Mouse (Mus musculus): ENCODE data around the gene Rab8a. TPM values are rescaled to one million over a fixed set of nuclear protein-coding genes. Genes with fewer than 3 reads are reported as not detected.

Gene Rab8a
- polyA plus RNA-seq, 1 experiment: 49.0 TPM

DNA sequence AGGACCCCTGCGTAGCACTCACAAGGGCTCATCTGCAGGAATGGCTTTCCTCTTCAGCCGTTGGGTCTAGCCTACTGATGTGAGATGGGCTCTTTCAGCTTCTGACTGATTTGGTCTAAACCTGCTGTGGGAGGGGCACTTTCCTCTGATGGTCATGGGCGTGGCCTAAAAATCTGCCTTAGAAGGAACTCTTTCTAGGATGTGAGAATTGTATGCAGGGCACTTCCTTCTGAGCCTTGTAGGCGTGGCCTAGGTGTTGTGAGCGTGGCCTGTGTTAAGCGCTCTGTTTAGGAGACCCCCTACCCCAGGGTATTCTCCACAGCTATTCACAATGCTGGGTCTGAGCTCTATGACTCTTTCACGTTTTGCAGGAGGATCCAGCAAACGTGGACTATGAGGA is 37.0 kb downstream of the Rab8a start:
- no peak for DNase-seq (ENCODE audit: low read depth in 1 of 2, low spot score in 2 of 2)

DNA sequence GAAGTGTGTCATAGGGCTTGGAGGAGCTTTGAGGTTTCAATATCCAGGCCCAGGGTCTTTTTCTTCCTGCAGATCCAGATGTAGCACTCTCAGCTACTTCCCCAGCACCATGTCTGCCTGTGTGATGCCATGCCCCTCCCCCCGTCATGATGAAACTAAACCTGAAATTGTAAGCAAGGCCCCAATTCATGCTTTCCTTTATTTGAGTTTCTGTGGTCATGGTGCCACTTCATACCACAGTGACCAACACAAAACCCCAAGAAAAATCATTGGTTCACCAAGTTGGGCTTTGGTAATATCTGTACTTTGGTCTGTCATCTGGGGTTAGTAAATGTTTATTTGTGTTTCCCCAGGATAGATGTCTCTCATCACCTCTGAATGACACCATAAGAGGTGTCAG is 47.6 kb downstream of the Rab8a start:
- Histone ChIP-seq H3K4me3 (ENCODE audit: extremely low read depth, insufficient read depth, insufficient read length) (no peak overlapping the region), H3K27me3 (ENCODE audit: control insufficient read depth, insufficient read depth, low read length) (no peaks in the 10 kb centered on the region), H3K27ac (ENCODE audit: insufficient read depth, low read length) (no peak overlapping the region), H3K36me3 (ENCODE audit: control insufficient read depth, insufficient read depth, low read length) (no peaks in the 10 kb centered on the region), H3K4me1 (ENCODE audit: control insufficient read depth, insufficient read depth, insufficient read length) (peaks cover 14% of the 10 kb centered on the region; the same call in 1 of the 2 replicates)
- no peak for DNase-seq (ENCODE audit: low read depth in 1 of 2, low spot score in 2 of 2)
- WGBS: 91% methylated on average over 1 of the region's 1 CpGs
- TF ChIP-seq POLR2A (IDR thresholded peaks at IDR 0.05; ENCODE audit: low read depth, low read length): no peak
- no peak for TF ChIP-seq CTCF (IDR thresholded peaks at IDR 0.05; ENCODE audit: extremely low read depth, insufficient read depth, insufficient read length, insufficient replicate concordance)

More for the DNA sequence above, 37.0 kb downstream of the Rab8a start:
- TF ChIP-seq CTCF (IDR thresholded peaks at IDR 0.05; ENCODE audit: extremely low read depth, insufficient read depth, insufficient read length, insufficient replicate concordance) (no peak), POLR2A (IDR thresholded peaks at IDR 0.05; ENCODE audit: low read depth, low read length) (no peak)
- peaks cover 48% of the 10 kb centered on the region for H3K36me3 ChIP-seq (ENCODE audit: control insufficient read depth, insufficient read depth, low read length)
- H3K4me3 ChIP-seq (ENCODE audit: extremely low read depth, insufficient read depth, insufficient read length): no peak overlapping the region
- no peak overlapping the region for H3K27ac ChIP-seq (ENCODE audit: insufficient read depth, low read length)
- no peaks in the 10 kb centered on the region for H3K27me3 ChIP-seq (ENCODE audit: control insufficient read depth, insufficient read depth, low read length)
- 86% methylated on average over 8 of the region's 8 CpGs for whole genome bisulfite sequencing
- no peaks in the 10 kb centered on the region for H3K4me1 ChIP-seq (ENCODE audit: control insufficient read depth, insufficient read depth, insufficient read length)

DNA sequence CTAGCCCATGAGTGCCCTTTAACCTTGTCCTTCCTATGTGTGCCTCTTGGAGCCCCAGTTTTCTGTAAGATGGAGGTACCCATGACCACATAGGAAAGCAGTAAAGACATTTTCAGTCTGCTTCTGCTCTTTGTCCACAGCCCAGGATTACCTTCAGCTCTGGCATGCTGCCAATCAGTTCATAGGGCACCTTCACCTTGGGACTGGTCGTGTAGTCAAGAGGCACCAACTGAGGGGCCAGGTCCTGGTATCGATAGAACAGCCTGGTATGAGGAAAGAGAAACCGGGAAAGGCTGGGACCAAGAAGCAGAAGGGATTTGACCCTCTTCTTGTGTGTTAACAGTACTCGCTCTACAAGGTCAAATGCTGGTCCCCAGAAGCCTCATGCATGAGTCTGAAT is 49.2 kb downstream of the Rab8a start:
- DNase-seq (ENCODE audit: low read depth in 1 of 2, low spot score in 2 of 2): no peak
- no peak for TF ChIP-seq CTCF (IDR thresholded peaks at IDR 0.05; ENCODE audit: extremely low read depth, insufficient read depth, insufficient read length, insufficient replicate concordance)
- TF ChIP-seq POLR2A (IDR thresholded peaks at IDR 0.05; ENCODE audit: low read depth, low read length): no peak
- H3K27me3 ChIP-seq (ENCODE audit: control insufficient read depth, insufficient read depth, low read length): no peaks in the 10 kb centered on the region
- H3K36me3 ChIP-seq (ENCODE audit: control insufficient read depth, insufficient read depth, low read length): no peaks in the 10 kb centered on the region
- H3K27ac ChIP-seq (ENCODE audit: insufficient read depth, low read length): no peak overlapping the region
- no peak overlapping the region for H3K4me3 ChIP-seq (ENCODE audit: extremely low read depth, insufficient read depth, insufficient read length)
- WGBS: 76% methylated on average over 4 of the region's 4 CpGs
- H3K4me1 ChIP-seq (ENCODE audit: control insufficient read depth, insufficient read depth, insufficient read length): peaks cover 21% of the 10 kb centered on the region; the same call in 1 of the 2 replicates

DNA sequence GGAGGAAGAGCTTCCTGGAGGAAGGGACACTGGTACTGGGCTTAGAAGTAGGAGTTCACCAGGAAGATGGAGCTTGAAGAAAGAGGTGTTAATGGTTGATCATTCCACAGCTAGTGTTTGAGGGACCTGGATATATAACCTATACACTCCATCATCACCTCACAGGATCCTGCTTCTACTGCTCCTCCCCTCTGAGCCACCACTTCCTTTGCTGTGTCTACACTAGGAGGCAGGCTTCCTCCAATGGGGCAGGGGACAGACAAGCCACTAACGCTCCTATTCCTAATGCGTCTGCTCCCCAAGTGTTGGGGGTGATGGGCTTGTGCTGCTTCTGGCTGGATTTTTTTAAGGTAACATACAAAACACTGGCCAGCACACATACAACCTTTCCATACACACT is 49.7 kb downstream of the Rab8a start:
- no peak for DNase-seq (ENCODE audit: low read depth in 1 of 2, low spot score in 2 of 2)
- Histone ChIP-seq H3K4me3 (ENCODE audit: extremely low read depth, insufficient read depth, insufficient read length) (no peak overlapping the region), H3K4me1 (ENCODE audit: control insufficient read depth, insufficient read depth, insufficient read length) (peaks cover 24% of the 10 kb centered on the region; the same call in 1 of the 2 replicates), H3K27ac (ENCODE audit: insufficient read depth, low read length) (no peak overlapping the region), H3K27me3 (ENCODE audit: control insufficient read depth, insufficient read depth, low read length) (no peaks in the 10 kb centered on the region), H3K36me3 (ENCODE audit: control insufficient read depth, insufficient read depth, low read length) (no peaks in the 10 kb centered on the region)
- 55% methylated on average over 2 of the region's 2 CpGs for WGBS
- no peak for TF ChIP-seq CTCF (IDR thresholded peaks at IDR 0.05; ENCODE audit: extremely low read depth, insufficient read depth, insufficient read length, insufficient replicate concordance)
- TF ChIP-seq POLR2A (IDR thresholded peaks at IDR 0.05; ENCODE audit: low read depth, low read length): no peak

DNA sequence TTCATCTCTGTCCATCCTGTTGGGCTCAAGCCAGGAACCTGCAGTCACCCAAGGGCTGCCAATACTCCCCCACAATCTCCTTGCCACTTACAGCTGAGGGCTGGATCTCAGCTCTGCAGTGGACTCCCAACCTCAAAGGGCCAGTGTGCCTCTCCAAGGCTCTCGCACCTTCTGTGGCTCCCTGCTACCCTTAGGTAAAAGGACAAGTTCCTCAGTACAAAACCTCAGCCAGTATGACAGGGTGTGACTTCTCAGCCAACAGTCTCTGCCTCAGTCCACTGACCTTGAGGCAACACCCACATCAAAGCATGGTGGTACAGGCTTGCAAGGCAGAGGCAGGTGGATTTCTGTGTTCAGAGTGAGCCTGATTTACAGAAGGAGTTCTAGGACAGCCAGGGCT is 50.8 kb downstream of the Rab8a start:
- Histone ChIP-seq H3K36me3 (ENCODE audit: control insufficient read depth, insufficient read depth, low read length) (no peaks in the 10 kb centered on the region), H3K27me3 (ENCODE audit: control insufficient read depth, insufficient read depth, low read length) (no peaks in the 10 kb centered on the region), H3K27ac (ENCODE audit: insufficient read depth, low read length) (peak overlapping the region; percentile 61), H3K4me1 (ENCODE audit: control insufficient read depth, insufficient read depth, insufficient read length) (peaks cover 29% of the 10 kb centered on the region), H3K4me3 (ENCODE audit: extremely low read depth, insufficient read depth, insufficient read length) (no peak overlapping the region)
- TF ChIP-seq POLR2A (IDR thresholded peaks at IDR 0.05; ENCODE audit: low read depth, low read length): no peak
- no peak for TF ChIP-seq CTCF (IDR thresholded peaks at IDR 0.05; ENCODE audit: extremely low read depth, insufficient read depth, insufficient read length, insufficient replicate concordance)
- DNase-seq (ENCODE audit: low read depth in 1 of 2, low spot score in 2 of 2): peak in 1 of 2 experiments; percentile 24
- whole genome bisulfite sequencing: 43% methylated on average over 1 of the region's 1 CpGs

DNA sequence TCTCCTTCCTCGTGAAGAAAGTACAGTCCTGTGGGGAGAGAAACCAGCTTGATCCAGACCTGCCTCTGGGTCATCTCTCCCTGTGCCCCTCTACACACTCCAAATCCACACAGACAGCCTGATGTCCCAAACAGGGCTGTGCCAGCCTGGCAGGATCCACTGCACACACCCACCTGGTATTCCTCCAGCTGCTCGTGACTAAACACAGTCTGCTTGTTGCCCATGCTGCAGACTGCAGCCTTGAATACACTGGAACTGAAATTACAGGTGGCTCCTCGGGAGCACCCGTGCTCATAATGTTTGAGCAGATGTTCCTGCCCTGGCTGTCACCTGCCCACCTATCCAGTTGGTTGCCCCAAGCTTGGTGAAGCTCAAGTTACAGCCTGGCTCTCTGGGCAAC is 51.8 kb downstream of the Rab8a start, which contains the start of gene Cib3:
Cib3 (minus strand) TSS at position 87 of the 400 bp plus-strand sequence.
- no peak for DNase-seq (ENCODE audit: low read depth in 1 of 2, low spot score in 2 of 2)
- WGBS: 65% methylated on average over 4 of the region's 4 CpGs
- Histone ChIP-seq H3K27ac (ENCODE audit: insufficient read depth, low read length) (peak within 1 kb of the TSS; percentile 61), H3K36me3 (ENCODE audit: control insufficient read depth, insufficient read depth, low read length) (no peaks in the 10 kb centered on the region), H3K4me1 (ENCODE audit: control insufficient read depth, insufficient read depth, insufficient read length) (peaks cover 25% of the 10 kb centered on the region), H3K4me3 (ENCODE audit: extremely low read depth, insufficient read depth, insufficient read length) (no peak within 1 kb of the TSS), H3K27me3 (ENCODE audit: control insufficient read depth, insufficient read depth, low read length) (no peaks in the 10 kb centered on the region)
- TF ChIP-seq CTCF (IDR thresholded peaks at IDR 0.05; ENCODE audit: extremely low read depth, insufficient read depth, insufficient read length, insufficient replicate concordance) (no peak), POLR2A (IDR thresholded peaks at IDR 0.05; ENCODE audit: low read depth, low read length) (no peak)

DNA sequence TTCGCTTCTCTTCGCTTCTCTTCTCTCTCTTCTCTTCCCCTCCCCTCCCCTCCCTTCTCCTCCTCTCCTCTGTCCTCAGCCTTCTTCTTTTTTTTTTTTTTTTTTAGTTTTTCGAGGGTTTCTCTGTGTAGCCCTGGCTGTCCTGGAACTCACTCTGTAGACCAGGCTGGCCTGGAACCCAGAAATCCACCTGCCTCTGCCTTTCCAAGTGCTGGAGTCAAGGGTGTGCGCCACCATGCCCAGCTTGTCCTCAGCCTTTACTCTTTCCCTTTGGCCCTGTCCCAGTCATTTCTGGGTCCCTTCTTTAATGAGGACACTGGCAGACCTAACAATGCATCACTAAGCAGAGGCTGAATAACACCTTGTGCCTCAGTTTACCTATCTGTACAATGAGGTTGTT is 52.5 kb downstream of the Rab8a start, which contains the start of gene Gm11034:
Gm11034 (minus strand) TSS at position 101 of the 400 bp plus-strand sequence.
- 77% methylated on average over 4 of the region's 4 CpGs for WGBS
- Histone ChIP-seq H3K4me3 (ENCODE audit: extremely low read depth, insufficient read depth, insufficient read length) (no peak within 1 kb of the TSS), H3K27me3 (ENCODE audit: control insufficient read depth, insufficient read depth, low read length) (no peaks in the 10 kb centered on the region), H3K27ac (ENCODE audit: insufficient read depth, low read length) (no peak within 1 kb of the TSS), H3K4me1 (ENCODE audit: control insufficient read depth, insufficient read depth, insufficient read length) (peaks cover 25% of the 10 kb centered on the region), H3K36me3 (ENCODE audit: control insufficient read depth, insufficient read depth, low read length) (no peaks in the 10 kb centered on the region)
- DNase-seq (ENCODE audit: low read depth in 1 of 2, low spot score in 2 of 2): no peak
- TF ChIP-seq CTCF (IDR thresholded peaks at IDR 0.05; ENCODE audit: extremely low read depth, insufficient read depth, insufficient read length, insufficient replicate concordance) (no peak), POLR2A (IDR thresholded peaks at IDR 0.05; ENCODE audit: low read depth, low read length) (no peak)
